Mouse (Mus musculus) ZHBTc4 (cell line): ENCODE measurements around the gene Heatr6.

Experiments used
- DNase-seq: peaks from one replicate; pipeline ENCODE4 v3.0.0-alpha.2; 2011; ENCODE audit warnings: low read depth, low spot score

Gene Heatr6

DNA sequence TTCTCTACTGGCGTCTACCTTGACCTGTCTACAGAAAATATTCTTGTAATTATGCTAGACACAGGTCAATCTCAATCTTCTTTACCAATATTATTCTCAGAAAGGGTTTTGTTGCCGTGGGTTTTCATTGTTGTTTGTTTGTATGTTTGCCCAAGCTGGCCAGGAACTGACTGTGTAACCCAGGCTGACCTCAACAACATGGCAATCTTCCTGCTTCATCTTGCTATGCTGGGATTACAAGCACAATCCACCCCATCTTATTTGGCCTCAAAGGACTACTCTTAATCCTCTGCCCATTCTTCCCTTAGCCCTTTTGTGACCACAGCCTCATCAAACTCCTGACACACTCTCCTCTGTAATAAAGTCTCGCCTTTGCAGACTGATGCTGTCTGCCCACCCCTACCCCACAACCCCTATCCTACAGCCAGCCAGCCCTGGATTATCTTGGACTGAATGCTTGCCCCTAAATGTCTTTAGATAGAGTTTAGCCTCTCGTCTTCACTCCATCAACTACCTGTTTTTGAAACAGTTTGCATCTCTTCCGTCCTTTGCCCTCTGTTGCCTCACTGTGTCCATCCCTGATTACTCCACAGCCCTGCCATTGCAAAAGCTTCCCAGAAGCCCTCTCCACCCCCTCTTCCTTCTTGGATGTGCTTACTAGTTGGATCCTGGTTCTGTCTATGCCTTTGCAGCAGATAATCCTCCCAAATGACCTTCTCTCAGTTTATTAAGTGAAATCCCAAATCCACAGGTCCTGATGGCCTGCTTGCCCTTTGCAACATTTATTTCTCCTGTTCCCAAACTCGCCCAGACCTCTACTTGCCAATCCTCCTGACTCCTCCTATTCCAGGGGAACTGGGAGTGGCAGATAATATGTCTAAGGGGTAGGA is 5.9 kb upstream of the Heatr6 start:
- no peak for DNase-seq

DNA sequence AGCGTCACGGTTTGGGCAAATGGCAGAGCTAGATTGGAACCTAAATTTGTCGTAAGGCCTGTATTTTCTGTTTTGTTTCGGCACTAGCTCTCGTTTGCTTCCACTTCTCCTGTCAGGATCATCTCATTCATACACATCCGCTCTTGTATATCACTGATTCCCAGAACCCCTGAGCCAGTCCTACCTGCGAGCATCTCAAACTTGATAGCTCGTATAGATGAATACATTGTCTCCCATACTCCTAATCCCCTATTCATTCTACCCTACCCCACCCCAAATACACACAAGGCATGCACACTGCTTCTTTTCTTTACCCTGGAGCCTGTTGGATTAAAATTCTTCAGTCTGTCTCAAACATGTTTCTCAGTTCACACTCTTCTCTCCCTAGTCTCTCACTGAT is 731 bp downstream of the Heatr6 start:
- no peak for DNase-seq

DNA sequence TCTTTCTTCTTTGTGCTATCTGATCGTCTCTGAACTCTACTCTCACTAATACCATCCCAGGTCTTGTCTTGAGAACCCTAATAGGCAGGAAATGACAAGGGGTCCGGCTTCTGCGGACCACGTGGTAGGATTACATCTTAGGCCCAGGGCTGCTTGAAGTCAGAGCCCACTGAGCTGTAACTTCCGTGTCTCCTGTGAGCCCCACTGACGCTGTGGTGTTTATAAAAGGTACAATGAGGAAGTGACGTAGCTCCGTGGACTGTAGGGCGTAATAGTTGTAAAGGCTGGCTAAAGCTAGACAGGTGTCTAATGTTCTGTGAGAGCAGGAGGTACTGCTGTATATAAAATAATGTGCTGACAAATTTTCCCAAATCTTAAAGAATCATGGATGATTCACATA is 13.8 kb downstream of the Heatr6 start:
- no peak for DNase-seq

DNA sequence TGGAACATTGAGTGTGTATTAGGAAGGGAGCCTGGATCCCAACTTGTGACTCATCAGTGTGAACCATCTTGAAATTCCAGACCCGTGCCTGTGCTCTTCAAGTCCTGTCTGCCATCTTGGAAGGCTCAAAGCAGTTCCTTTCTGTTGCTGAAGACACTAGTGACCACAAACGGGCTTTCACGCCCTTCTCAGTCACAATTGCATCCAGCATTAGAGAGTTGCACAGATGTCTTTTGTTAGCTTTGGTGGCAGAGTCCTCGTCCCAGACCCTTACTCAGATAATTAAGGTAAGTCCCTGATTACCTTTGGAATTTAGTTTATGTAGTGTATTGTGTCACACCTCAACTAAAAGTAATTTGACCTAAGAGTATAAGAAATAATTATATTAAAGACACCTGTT is 15.5 kb downstream of the Heatr6 start:
- DNase-seq, result no peak

DNA sequence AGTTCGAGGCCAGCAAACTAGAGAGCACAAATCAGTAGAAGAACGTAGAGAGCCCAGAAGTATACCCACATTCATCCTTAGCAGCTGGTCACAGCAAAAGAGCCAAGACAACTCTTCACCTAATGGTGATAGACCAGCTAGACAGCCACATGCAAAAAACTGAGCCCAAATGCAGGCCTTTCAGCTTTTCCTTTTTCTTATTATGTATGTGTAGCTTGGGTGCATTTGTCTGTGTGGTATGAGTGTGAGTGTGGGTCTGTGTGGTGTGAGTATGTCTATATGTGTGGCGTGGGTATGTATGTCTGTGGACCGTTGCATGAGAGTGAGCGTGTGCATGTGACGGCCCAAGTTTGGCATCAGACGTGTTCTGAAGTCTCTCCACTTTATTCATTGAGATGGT is 17.5 kb downstream of the Heatr6 start:
- no peak for DNase-seq

DNA sequence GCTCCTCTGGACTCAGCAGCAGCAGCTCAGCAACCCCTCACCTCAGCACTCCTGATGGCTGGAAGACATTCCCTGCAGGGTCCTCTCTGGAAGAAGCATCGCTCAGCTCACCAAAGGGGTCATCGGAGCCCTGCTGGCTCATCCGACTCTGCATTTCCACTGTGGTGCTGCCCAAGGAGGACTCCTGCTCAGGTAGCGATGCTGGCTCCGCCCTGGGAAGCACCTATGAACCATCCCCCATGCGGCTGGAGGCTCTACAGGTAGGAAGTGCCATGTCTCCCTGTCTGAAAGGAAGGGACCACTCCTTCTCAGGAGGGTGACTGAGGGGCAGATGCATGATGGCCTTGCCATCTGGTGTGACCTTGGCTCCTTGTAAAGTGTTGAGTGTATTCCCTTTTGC is 18.8 kb downstream of the Heatr6 start:
- DNase-seq, result no peak

DNA sequence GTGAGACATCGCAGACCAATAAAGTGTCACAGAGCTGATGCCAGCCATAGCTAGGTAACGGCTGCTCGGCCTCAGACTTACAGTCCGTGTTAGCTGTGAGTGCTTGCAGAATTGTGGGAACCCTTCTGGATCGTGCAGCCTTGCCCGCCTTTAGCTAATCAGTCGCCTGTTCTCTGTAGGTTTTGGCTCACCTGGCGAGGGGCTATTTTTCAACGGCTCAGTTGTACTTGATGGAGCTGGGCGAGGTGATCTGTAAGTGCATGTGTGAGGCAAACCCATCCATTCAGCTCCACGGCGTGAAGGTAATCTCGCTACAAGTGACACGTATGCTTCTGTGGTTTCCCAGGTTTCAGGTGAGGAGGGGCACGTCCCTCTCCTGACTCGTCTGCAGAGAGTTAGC is 20.2 kb downstream of the Heatr6 start:
- DNase-seq, result no peak

DNA sequence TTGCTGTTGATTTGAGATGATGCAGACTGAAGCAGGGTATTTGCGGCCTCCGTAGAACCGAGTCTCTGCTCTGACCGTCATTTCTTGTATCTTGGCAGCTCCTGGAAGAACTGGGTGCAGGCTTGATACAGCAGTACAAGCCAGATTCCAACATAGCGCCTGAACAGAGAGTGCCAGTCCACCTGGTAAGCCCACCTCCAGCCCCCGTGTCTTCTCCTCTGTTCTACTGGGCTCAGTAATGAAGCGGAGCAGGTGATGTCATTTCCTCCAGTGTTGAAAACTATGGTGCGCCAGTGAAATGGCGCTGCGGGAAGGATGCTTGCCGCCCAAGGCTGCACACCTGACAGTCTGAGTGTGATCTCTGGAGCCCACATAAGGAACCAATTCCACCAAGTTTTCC is 20.8 kb downstream of the Heatr6 start:
- DNase-seq, result no peak

DNA sequence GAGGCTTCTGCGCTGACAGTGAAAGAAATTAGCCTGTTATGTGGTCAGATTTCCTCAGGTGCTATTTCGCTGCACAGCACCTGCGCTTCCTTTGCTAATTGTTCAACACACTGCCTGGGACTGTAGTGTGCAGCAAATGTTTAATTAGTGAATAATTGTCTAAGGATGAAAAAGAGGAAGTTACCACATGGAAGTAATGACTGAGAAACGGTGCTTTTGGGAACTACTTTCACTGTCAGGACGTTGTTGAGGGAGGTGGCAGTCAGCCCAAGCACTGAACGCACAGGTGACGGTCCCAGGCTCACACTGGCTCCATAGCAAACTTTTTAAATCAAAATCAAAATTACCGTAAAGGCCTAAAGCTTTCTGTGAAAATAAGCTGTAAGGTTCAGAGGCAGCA is 23.3 kb downstream of the Heatr6 start:
- no peak for DNase-seq

DNA sequence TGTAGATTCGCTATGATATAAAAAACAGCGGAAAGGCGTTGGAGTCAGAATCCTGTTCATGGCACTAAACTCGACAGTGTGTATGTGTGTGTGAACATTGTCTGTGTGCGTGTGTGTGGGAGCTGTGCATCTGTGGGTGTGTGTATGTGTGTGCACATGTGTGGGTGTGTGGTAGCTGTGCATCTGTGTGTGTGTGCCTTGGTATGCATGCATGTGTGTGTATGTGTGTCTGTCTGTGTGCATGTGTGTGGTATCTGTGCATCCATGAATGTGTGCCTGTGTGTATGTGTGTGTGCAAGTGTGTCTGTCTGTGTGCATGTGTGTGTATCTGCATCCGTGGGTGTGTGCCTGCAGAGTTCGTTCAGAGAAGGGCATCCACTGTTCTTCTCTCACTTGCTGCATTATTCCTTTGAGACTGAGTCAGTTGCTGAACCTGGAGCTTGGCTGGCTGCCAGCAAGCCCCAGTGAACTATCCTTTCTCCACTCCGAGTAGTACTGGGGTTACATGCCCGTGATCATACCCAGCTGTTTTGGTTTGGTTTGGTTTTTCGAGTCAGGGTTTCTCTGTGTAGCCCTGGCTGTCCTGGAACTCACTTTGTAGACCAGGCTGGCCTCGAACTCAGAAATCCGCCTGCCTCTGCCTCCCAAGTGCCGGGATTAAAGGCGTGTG is 30.6 kb downstream of the Heatr6 start:
- DNase-seq, result no peak

DNA sequence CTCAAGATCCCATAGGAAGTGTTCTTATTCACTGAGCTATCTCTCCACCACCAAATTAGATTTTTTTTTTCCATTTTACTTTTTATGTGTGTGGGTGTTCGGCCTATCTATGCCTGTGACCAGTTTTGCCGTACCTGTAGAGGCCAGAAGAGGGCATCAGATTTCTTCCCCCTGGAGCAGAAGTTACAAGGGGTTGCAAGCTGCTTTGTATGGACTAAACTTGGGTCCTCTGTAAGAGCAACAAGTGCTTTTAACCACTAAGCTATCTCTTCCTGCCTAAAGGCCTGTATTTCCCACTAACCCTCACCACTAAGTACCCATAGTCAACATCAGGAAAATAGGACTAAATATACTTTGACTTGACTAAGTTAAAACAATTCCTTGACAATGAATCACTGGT is 31.2 kb downstream of the Heatr6 start:
- DNase-seq, result peak; percentile 52

DNA sequence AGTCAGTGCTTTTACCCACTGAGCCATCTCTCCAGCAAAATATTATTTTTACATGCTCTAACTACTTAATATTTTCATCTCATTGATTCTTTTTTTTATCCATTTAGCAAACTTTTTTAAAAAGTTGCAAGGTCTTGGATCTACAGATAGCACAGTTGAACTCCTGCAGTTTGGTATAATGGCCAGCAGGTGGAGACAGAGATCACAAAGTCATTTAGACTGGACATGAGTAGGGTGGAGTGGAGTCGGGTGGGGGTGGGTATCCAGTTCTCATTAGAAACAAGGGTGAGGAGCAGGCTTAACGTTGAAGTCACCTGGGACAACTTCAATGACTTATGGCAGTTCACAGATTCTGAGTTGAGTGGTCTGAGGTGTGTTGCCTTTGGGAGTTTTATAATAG is 31.9 kb downstream of the Heatr6 start:
- DNase-seq, result peak; percentile 86

DNA sequence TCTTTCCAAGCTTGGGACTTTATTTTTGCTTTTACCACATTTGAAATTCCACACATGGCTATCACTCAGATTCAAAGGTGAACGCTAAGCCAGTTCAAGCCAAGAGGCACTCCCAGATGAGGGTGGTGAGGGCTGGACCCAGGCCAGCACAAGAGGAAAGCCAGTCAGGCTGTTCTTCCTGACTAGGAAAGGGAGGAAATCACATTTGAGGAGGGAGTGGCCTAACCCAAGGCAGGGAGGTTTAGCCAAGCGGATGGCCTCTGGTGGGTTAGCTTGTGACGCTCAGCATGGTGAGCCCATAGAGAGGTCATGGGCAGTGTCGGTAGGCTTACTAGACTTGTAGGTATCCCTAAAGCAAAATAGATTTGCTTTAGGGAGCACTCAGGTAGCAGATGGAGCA is 33.3 kb downstream of the Heatr6 start:
- no peak for DNase-seq

DNA sequence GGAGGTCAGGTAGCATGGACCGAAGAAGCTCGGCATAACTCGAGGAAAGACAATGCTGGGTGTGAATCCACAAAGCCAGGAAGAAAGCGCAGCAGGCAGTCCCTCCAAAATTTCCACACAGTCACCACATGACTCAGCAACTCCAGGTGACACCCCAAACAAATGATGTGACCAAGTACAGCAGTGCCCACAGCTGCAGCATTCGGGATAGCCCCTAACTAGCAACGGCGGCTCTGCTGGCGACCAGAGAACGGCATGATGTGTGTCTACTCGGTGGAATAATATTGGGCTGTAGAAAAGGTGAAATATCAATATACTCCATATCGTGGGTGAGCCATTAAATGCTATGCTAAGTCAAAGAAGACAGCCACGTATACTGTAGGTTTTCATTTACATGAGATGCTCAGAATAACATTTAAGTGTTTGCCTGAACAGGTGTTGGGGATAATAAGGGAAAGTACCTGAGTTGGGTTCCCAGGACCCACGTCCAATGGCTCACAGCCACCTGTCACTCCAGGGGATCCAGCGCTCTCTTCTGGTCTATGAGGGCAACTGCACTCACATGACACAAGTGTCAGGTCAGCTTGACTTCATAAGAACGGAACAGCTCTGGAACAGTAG is 34.0 kb downstream of the Heatr6 start:
- DNase-seq, result peak; percentile 72

DNA sequence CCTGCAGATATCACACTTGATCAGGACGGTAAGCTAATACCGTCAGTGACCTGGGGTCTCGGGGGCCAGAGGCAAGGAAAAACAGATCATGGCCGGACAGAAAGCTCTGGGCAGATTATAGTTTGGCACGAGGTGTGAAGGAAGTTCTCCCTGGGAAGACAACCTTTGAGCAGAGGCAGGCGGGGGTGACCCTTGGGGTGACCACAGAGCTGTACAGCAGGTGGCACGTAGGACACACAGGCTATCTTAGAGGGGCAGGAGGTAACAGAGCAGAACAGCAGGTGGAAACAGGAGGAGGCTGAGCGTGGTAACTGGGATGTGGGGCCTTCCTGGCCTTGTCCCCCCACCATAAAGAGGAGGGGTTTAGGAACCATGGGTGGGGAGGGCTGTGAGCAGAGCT is 34.8 kb downstream of the Heatr6 start:
- DNase-seq, result no peak

DNA sequence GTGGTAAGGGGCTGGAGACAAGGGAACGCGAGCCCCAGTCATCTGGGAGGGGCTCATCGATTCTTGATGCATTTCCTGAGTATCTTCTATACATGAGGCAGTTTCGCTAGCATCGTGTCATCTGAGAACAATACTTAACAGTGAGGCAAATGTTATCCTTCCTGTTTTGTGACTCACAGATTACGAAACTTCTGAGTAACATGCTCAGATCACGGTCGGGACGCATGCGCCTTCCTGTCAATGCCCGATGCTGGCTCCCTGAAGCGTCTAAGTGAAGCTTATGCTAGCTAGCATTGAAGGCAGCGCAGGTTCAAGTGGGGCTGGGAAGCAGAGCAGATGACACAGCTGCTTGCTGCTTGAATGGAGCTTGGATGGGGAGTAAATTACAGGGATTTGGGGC is 35.8 kb downstream of the Heatr6 start:
- no peak for DNase-seq

DNA sequence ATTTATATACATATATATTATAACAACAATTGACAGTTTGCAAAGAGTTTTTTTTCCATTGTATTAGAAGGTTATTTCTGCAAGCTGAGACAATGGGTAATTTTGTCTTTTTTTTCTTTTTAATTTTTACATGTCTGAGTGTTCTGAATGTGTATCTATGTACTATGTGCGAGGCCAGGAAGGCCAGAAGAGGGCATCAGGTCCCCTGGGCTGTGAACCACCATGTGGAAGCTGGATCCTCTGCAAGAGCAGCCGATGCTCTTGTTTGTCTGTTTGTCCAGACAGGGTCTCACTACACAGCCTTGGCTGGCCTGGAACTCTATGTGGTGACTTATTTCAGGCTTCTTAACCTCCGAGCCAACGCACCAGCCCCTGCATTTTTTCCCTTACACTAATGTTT is 37.6 kb downstream of the Heatr6 start:
- DNase-seq, result no peak

DNA sequence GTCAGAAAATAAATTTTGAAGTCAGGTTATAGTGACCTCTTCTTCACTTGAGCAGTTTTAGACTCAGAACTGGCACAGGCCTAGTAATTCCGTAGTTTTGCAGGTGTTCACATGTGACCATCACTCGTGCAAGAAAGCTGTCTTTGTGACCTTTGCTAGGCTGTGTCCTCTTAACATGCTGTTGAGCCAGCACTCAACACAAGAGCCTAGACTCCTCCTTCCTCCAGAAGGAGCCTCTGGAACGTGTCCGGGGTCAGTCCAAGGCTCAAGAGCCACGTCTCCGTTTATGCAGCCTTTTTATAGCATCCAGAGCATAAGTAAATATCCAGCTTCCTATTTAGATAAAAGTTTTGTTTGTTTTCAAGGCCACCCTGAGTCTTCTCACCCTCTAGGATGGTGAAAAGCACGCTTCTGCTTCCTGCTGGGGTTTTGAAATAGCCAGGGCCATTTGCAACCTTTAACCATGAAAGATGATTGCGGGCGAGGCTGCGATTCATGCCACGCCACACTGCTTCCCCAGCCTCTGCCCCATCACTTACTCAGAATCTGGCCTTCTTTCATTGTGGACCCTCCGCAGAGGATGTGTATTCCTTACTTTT is 38.9 kb downstream of the Heatr6 start:
- no peak for DNase-seq

DNA sequence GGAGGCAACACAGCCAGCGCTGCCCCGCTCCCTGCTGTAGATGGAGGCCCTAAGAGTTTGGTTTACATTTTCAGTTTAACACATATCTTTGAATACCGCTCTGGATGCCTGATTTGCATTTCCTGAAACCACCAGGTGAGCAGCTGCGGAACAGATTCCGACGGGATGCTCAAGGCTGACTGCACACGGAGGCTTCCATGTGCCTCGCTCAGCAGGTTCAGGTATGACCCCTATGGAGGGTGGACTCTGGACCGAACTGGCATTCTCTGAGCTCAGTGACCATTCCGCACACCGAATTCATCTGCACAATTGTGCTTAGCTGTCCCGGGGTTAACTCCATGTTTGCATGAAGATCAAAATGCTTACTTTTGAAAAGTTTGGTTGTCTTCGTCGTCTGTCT is 39.8 kb downstream of the Heatr6 start:
- DNase-seq, result no peak

DNA sequence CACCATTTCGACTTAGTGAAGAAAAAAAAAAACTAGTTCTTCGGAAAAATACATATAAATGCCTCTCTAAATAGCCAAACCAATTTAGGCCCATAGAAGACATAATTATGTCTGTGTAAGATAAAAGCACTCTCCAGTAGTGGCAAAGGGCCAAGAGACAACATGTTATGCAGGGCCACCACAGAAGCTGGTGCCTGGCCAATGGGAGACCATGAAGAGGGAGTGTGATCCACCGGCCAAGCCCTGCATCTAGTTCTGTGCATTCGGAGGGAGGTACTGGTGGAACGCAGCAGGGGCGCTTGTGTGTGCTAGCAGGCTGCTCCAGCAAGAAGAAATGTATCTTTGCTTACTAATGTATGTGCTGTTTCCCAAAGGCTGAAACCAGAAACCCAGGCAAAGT is 42.6 kb downstream of the Heatr6 start:
- no peak for DNase-seq

DNA sequence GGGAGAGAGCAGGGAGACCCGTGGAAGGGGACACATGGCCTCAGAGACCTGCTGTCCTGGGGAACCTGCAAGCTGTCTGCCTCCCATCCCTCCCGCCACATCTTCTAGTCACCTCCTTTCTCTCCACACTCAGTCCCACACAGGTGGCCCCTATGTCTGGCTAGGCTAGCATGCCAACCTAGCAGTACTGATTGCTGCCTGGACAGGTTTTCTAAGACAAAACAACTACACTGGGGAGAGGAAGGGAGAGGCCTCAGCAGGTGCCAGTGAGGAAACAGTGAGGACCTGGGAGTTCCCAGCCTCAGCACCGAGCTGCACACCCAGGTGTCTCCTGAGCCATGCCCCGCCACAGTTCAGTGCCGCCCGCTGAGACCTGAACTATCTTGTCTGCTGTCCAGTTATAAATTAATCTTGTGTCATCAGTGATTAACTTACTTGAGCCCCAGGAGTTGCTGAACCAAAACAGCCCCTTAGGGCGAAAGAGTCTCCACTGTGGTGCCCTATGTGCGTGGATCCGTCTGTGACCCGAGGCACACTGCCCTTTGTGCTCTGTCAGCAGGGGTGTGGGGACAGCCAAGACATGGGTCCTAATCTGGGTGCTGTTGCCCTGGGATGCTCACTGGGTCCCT is 43.6 kb downstream of the Heatr6 start:
- no peak for DNase-seq

DNA sequence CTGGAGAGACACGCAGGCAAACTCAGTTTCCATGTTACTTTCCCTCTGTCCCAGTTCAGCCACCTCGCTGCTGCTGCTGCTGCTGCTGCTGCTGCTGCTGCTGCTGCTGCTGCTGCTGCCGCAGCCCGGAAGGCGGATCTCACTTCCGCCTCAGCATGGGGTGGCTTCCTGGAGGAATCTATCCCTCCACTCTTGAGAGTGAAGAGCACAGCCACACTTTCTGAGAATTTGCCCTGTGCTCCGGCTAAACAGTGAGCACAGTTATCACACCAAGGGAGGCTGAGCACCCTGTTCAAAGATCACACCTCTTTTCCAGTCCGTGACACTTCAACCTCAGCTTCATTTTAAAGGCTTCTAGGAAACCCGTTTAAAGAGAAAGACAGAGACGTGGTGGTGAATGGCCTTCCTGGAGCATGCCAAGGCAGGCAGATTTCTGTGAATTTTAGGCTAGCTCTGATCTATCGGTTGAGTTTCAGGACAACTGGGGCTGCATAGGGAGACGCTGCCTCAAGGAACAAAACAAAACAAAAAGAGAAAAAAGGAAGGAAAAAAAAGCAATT is 46.5 kb downstream of the Heatr6 start:
- DNase-seq, result peak; percentile 69
